Mouse (Mus musculus) E14TG2a.4 (cell line): Measurements from ENCODE around the gene Zbtb18.

Experiments used
- CTCF ChIP-seq: conservative IDR thresholded peaks from 2 replicates; pipeline ENCODE4 v1.5.1; 2014; ENCODE audit warnings: low read length
- NANOG ChIP-seq: IDR thresholded peaks from 2 replicates; pipeline ENCODE4 v1.6.1; 2014; ENCODE audit warnings: borderline replicate concordance, low read length, mixed read lengths
- POU5F1 ChIP-seq: IDR thresholded peaks from 2 replicates; pipeline ENCODE4 v1.6.1; 2014; ENCODE audit warnings: low read length, borderline replicate concordance

DNA sequence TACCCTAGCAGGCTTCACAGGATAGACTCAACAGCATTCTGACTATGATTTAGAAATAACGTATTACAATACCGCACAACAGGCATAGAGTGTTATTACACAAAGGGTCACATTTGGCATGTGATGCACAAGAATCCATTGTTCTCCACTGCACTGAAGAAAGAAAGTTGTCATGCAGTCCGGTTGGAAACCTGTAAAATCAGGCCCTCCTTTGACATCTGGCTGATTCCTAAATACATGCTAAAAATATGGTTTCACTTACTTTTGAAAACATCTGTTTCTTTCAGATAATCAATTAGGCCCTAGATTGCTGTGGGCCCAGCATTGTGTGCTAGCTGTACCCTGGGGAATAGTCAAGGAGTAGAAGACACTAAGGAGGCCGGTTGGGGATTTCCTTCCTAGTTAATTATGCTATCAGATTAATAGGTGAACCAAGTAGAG, 9.9 kb downstream of the Zbtb18 start:
- TF ChIP-seq CTCF (no peak), NANOG (no peak), POU5F1 (no peak)
